Mouse (Mus musculus) spleen, postnatal 4 days (tissue): ENCODE data around the gene Olfr281.

Experiments used
- DNase-seq, 2 experiments: peaks; one replicate each; pipeline ENCODE4 v3.0.0; 2022; ENCODE audit warnings: low spot score in 2 of 2

The Olfr281 gene

DNA sequence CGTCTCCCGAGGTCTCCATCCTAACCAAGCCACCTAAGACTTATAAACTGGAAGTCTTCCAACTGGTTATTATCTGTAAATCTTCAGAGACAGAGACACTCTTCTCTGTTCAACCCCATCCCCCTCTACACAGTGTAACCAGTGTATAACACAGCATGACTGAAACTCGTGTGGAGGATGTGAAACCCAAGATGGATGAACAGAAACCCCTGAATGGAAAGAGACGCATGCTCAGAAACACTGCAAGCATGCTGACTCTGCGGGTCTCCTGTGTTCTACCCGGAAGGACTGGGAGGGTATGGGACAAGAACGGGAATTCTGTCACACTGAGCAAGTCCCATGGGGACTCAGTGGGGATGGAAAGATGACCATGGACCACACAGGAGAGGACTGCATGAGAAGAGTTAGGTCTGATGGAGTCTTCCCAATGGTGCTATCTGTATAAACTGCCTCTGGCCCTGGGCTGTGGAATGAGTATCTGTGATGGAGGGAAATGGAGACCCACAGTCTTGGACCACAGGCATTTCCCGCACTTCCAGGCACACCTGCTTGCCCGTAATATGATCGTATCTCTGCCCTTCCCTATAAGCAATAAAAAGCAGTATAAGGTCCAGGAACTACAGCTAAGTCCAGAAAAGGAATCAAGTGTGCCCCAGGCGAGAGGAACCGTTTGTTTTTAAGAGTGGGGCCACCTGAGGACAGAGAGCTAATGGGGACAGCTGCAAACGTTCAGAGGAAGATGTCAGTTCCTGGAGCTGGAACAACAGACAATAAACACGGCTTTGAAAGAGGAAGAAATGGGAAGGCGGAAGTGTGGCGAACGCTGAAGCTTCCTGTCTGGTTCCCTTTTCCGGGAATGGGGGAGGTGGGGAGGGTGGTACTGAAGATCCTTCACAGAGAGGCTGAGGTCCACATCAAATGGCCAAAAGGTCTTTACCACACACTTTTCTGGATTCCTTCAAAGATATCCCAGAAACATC, 31.8 kb downstream of the Olfr281 start:
- no peak for DNase-seq

DNA sequence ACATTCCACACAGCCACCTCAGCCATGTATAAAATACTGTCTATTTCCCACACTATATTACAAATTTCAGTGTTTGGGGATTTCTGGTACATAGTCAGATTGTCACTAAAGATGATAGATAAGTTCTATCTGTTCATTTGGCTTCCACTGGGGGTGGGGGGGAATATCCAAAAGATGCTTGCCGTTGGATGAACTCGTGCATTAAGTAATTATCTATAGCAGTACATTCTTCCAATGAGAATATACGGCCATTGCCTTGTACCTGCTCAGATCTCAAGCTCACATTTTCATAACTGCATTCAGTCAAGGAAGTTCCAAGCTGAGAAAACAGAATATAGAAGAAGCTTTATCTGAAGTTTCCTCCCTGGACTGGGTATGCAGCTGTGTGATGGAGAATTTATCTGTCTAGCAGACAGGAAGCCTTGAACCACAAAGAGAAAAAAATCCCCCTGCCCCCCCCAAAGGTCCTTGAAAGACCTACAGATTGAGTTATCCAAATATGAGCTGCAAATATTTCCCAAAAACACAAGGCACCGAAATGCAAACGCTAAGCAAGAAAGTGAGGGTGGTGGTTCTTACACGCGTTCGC, 34.1 kb downstream of the Olfr281 start:
- no peak for DNase-seq

- DNase-seq: no peak
These were observed 38.9 kb downstream of the Olfr281 start for GRCm38 (mm10) chr15:98491332-98491731.

- DNase-seq: no peak
These were observed 39.7 kb downstream of the Olfr281 start, which contains the start of gene Olfr279 for GRCm38 (mm10) chr15:98492102-98492501. TSS of gene Olfr279 (plus strand) at chr15:98492402.

- DNase-seq: no peak
These were observed 45.2 kb downstream of the Olfr281 start for GRCm38 (mm10) chr15:98497631-98498030.

GRCm38 (mm10) chr15:98503317-98503716, 50.9 kb downstream of the Olfr281 start:
- DNase-seq: no peak

GRCm38 (mm10) chr15:98504514-98504913, 52.1 kb downstream of the Olfr281 start:
- peak; percentile 79 to 94 for DNase-seq

- DNase-seq: no peak
These were observed 54.0 kb downstream of the Olfr281 start for GRCm38 (mm10) chr15:98506253-98506957.

- DNase-seq: no peak
These were observed 54.9 kb downstream of the Olfr281 start for GRCm38 (mm10) chr15:98507321-98507720.

- no peak for DNase-seq
These were observed 57.0 kb downstream of the Olfr281 start for GRCm38 (mm10) chr15:98509387-98509786.
